Mouse (Mus musculus) midbrain, embryonic 16.5 days (tissue): ENCODE data around the gene Aagab. TPM values are rescaled to one million over a fixed set of nuclear protein-coding genes. Genes with fewer than 3 reads are reported as not detected.
A peak's percentile ranks its signal among the peaks of the same experiment; 100 is the strongest.

ENCODE experiments used
- ATAC-seq: fragments of 200-750 bp; cut with Nextera tagmentation; 2 replicates; pipeline ENCODE4 v1.8.0; 2017; ENCODE audit warnings: moderate TSS enrichment
- H3K27ac ChIP-seq: fragments of 300-500 bp; sonication (generic); 2 replicates; pipeline ENCODE4 v1.5.1; 2014; ENCODE audit warnings: mild to moderate bottlenecking, low read length, mixed read lengths
- H3K27me3 ChIP-seq: fragments of 300-500 bp; sonication (generic); 2 replicates; pipeline ENCODE4 v1.6.1; 2014; ENCODE audit warnings: low read depth, low read length, mixed read lengths; ENCODE audit not compliant: control insufficient read depth, insufficient read depth
- H3K36me3 ChIP-seq: fragments of 300-500 bp; sonication (generic); 2 replicates; pipeline ENCODE4 v1.6.1; 2014; ENCODE audit warnings: mild to moderate bottlenecking, low read length, moderate library complexity, mixed read lengths; ENCODE audit not compliant: control insufficient read depth, insufficient read depth
- H3K4me1 ChIP-seq: fragments of 300-500 bp; sonication (generic); 2 replicates; pipeline ENCODE4 v1.6.1; 2014; ENCODE audit warnings: mild to moderate bottlenecking, low read length, mixed read lengths; ENCODE audit not compliant: control insufficient read depth, insufficient read depth
- H3K4me2 ChIP-seq: fragments of 300-500 bp; sonication (generic); 2 replicates; pipeline ENCODE4 v1.6.1; 2014; ENCODE audit warnings: mild to moderate bottlenecking, low read length, mixed read lengths
- H3K4me3 ChIP-seq: fragments of 300-500 bp; sonication (generic); 2 replicates; pipeline ENCODE4 v1.5.1; 2014; ENCODE audit warnings: low read depth, mild to moderate bottlenecking, low read length, moderate library complexity, mixed read lengths
- H3K9ac ChIP-seq: fragments of 300-500 bp; sonication (generic); 2 replicates; pipeline ENCODE4 v1.6.1; 2014; ENCODE audit warnings: low read depth, low read length, mixed read lengths
- H3K9me3 ChIP-seq: fragments of 300-500 bp; sonication (generic); replicated peaks from 2 replicates; pipeline ENCODE4 v1.6.1; 2014; ENCODE audit warnings: mild to moderate bottlenecking, low read length, mixed read lengths; ENCODE audit not compliant: control insufficient read depth, poor library complexity, severe bottlenecking
- WGBS: fragments of 180-500 bp; shearing (Covaris S2); extraction: QIAGEN DNeasy Blood & Tissue Kit; methylation state at CpG from one replicate; pipeline ENCODE4 v1.1.7; 2014; 5-methylcytosine and 5-hydroxymethylcytosine counted together
- polyA plus RNA-seq: library from polyadenylated mRNA; unstranded; fragments of >200 nt; fragmentation: Nextera tagmentation; extraction: Ambion mirVana; gene quantifications from 2 replicates; pipeline ENCODE4 v1.2.1, GENCODE M21; 2015

The Aagab gene
- polyA plus RNA-seq, 1 experiment from 2014 or later: 69.6 TPM

DNA sequence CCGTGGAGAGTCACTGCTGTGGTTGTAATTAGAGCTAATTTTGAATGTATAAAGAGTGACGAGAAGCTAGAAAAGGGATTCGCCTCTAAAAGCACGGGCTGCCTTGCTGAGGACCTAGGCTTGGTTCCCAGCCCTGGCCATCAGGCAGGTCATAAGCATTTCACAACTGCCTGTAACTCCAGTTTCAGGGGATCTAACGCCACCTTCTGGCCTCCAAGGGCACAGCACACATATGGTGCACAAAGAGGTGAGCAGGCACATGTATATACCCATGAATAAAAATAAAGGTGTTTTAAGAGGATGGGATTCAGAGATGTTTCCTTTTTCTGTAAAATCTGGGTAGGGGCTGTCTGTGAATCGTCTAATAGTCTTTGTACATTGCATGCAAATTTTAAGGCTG lies 7.8 kb downstream of the Aagab start:
- no peak overlapping the region for H3K27ac ChIP-seq
- no peak overlapping the region for H3K9ac ChIP-seq
- no peak for ATAC-seq
- H3K4me2 ChIP-seq: no peak overlapping the region
- H3K36me3 ChIP-seq: no peaks in the 10 kb centered on the region
- no peaks in the 10 kb centered on the region for H3K9me3 ChIP-seq
- H3K4me3 ChIP-seq: no peak overlapping the region
- H3K27me3 ChIP-seq: no peaks in the 10 kb centered on the region
- peaks cover 12% of the 10 kb centered on the region; the same call in 1 of the 2 replicates for H3K4me1 ChIP-seq
- WGBS: 87% methylated on average over 6 of the region's 6 CpGs

DNA sequence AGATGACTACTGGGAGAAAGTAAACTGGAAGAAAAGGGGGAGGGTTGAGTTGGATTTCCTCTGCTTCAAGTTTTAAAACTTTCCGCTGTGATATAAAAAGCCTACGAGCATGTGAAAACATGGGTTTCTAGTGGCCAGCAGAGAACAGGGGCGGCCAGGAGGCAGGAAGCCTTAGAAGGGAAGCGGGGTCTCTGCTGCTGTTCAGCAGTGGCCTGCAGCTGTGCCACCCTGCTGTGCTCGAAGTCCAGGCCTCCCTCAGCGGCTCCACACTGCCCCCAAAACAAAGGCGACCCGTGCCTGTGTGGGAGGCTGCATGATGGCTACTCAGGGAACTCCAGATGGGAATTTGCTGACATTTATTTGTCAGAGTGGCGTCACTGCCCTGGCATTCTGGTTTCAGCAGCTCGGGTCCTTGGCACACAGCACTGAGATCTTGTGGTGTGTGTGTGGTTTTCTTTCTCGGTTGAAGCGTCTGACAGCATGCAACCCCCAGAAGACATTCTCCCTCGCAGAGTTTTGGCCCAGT lies 8.4 kb downstream of the Aagab start:
- Histone ChIP-seq H3K9ac (no peak overlapping the region), H3K36me3 (no peaks in the 10 kb centered on the region), H3K4me3 (no peak overlapping the region), H3K4me1 (peaks cover 12% of the 10 kb centered on the region; the same call in 1 of the 2 replicates), H3K27ac (no peak overlapping the region), H3K4me2 (no peak overlapping the region), H3K27me3 (no peaks in the 10 kb centered on the region), H3K9me3 (no peaks in the 10 kb centered on the region)
- 17% methylated on average over 13 of the region's 13 CpGs for WGBS
- no peak for ATAC-seq

DNA sequence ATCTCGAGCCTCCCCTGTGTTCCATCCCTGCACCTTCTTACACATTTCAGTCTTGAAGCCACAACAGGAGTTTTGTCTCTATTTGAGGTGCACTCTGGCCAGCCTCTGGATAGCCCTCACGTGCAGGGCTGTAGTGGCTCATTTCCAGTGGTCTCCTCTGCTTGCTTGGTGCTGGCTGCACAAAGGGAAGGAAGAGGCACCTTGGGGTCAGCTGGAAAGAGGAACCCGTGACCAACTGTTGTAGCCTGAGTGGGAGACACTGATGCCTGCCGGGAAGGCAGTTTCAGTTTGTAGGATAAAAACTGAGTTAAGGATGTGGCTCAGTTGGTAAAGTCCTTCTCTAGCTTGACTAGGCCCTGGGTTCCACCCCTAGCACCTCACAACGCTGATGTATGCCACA lies 9.5 kb downstream of the Aagab start:
- no peak overlapping the region for H3K4me2 ChIP-seq
- no peak overlapping the region for H3K4me3 ChIP-seq
- no peak for ATAC-seq
- no peaks in the 10 kb centered on the region for H3K9me3 ChIP-seq
- H3K27ac ChIP-seq: no peak overlapping the region
- H3K36me3 ChIP-seq: peaks cover 4% of the 10 kb centered on the region
- 79% methylated on average over 5 of the region's 5 CpGs for WGBS
- no peaks in the 10 kb centered on the region for H3K27me3 ChIP-seq
- H3K9ac ChIP-seq: no peak overlapping the region
- H3K4me1 ChIP-seq: peaks cover 12% of the 10 kb centered on the region; the same call in 1 of the 2 replicates

DNA sequence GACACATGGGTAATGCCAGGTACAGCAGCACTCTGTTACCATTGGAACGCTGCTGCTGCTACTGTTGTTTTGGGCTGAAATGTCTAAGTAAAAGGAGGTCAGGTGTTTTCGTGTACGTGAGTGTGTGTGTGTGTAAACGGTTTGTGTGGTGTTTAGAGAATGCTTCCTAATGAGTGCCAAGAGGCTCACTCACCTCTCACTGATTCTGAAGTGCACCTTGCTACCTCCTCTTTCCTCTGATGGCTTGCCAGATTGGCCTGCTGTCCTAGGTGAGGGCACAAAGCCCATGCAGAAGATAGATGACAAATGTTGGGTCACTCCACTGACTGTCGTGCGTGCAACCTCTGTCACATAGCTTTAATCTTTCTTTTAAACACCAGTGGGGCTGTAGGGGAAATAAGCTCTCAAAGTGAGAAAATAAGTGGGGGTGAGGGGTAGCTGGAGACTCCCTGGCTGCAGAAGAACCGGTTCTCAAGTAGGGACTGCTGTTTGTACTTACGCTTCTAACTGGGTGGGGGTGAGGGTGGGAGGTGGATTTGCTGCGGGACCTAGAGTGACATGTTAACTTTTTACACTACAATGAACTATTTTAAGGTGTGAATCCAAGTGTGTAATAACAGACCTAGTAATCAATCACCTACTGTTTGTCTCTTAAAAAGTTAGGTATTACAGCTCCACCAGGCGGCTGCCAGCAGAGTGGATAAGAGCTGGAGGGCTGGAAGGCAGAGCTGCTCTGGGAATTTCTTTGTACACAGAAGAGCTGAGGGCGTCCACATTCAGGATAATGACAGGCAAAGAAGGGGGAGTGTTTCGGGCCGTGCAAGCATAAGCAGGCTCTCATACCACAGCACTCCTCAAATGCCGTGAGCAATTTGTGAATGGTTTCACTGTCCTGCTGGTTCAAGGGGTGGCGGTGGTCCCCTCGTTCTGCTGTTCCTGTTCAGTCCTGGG lies 10.4 kb downstream of the Aagab start:
- H3K9ac ChIP-seq: no peak overlapping the region
- no peak overlapping the region for H3K27ac ChIP-seq
- ATAC-seq: peak; percentile 67; the same call in 1 of the 2 replicates

DNA sequence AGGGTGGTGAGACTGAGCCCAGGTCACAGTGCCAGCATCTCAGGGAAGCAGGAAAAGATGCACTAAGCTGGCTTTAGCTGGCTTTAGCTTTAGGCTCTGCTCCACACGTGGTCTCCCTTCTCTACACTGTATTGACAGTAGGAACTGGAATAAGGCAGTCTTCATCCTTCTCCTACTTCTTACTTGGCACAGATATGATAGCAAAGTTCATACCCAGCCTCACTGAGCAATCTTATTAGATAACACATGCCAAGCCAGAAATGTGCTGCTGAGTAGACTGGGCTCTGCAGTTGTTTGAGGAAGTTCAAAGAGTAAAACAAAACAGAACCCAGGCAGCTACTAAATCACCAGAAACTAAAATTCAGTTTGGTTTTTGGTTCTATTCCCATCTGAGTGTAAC lies 11.1 kb downstream of the Aagab start:
- Histone ChIP-seq H3K9me3 (no peaks in the 10 kb centered on the region), H3K4me1 (peaks cover 12% of the 10 kb centered on the region; the same call in 1 of the 2 replicates), H3K4me2 (no peak overlapping the region), H3K27ac (no peak overlapping the region), H3K36me3 (peaks cover 12% of the 10 kb centered on the region), H3K9ac (no peak overlapping the region), H3K27me3 (no peaks in the 10 kb centered on the region), H3K4me3 (no peak overlapping the region)
- no peak for ATAC-seq
- WGBS: 43% methylated on average over 1 of the region's 1 CpGs

More for the DNA sequence above, 10.4 kb downstream of the Aagab start:
- 42% methylated on average over 16 of the region's 16 CpGs for WGBS
- H3K4me3 ChIP-seq: no peak overlapping the region
- H3K4me2 ChIP-seq: no peak overlapping the region
- no peaks in the 10 kb centered on the region for H3K9me3 ChIP-seq
- peaks cover 12% of the 10 kb centered on the region for H3K36me3 ChIP-seq
- H3K27me3 ChIP-seq: no peaks in the 10 kb centered on the region
- peaks cover 12% of the 10 kb centered on the region; the same call in 1 of the 2 replicates for H3K4me1 ChIP-seq

DNA sequence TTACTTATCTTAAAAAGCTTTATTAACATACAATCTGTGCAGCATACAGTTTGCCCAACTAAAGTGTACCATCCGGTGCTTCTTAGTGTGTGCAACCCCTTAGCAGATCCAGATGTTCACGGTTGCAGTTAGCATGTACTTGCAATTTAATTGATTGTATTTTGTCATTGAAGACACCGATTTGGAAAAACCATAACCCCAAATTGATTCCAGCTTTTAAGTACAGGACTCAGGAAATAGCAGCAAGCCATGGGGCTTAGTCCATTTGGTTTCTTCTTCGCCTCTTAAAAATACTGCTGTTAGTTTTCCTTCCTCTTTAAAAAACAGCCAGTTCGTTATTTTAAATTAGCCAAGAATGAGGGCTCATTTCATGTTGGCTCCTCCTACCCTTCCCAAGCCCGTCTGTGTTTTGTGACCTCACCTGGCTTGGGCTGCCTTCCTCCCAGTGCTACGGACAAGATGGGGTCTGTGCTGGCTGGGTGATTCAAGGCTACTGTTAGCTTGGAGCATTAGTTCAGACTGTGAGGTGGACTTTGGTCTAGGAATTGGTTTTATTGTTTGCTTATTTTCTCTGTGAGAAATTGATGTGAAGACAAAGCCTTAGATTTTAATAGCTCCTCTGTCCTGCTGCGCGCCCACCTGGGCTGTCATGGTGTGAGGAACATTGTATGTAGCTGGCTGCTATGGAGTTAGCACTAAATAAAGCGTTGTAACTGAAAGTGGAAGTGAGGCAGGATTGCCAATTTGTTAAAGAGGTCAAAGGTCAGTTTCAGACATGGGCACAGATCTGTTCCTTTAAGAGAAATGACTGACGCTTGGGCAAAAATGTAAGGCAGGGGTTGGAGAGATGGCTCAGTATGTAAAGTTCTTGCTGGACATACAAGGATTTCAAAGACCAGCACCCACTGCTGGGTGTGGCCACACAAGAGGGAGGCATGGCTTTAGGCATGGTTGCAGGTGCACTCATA lies 11.8 kb downstream of the Aagab start:
- Histone ChIP-seq H3K4me2 (no peak overlapping the region), H3K9me3 (no peaks in the 10 kb centered on the region), H3K4me3 (no peak overlapping the region), H3K36me3 (peaks cover 12% of the 10 kb centered on the region), H3K9ac (no peak overlapping the region), H3K4me1 (peaks cover 12% of the 10 kb centered on the region; the same call in 1 of the 2 replicates), H3K27ac (no peak overlapping the region), H3K27me3 (no peaks in the 10 kb centered on the region)
- no peak for ATAC-seq
- WGBS: 86% methylated on average over 11 of the region's 11 CpGs

DNA sequence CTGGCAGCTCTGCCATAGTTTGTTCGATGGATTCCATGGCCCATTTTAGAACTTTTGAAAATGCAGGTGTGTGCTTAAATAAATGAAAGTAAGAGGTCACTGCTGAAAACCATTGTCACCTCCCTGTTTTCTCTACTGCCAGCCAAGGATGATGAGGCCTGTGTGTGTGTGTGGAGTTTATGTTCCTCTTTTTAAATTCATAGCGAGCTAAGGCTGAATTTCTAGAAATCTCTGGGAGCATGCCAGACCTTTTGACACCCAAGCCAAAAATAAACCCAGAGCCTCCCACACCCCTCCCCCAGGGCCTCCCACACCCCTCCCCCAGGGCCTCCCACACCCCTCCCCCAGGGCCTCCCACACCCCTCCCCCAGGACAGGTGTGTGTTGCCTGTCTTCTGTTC lies 15.5 kb downstream of the Aagab start:
- Histone ChIP-seq H3K27me3 (no peaks in the 10 kb centered on the region), H3K4me1 (peaks cover 6% of the 10 kb centered on the region; the same call in 1 of the 2 replicates), H3K9me3 (no peaks in the 10 kb centered on the region), H3K27ac (no peak overlapping the region), H3K9ac (no peak overlapping the region), H3K4me3 (no peak overlapping the region), H3K4me2 (no peak overlapping the region), H3K36me3 (peaks cover 12% of the 10 kb centered on the region)
- WGBS: 96% methylated on average over 2 of the region's 2 CpGs
- ATAC-seq: no peak

DNA sequence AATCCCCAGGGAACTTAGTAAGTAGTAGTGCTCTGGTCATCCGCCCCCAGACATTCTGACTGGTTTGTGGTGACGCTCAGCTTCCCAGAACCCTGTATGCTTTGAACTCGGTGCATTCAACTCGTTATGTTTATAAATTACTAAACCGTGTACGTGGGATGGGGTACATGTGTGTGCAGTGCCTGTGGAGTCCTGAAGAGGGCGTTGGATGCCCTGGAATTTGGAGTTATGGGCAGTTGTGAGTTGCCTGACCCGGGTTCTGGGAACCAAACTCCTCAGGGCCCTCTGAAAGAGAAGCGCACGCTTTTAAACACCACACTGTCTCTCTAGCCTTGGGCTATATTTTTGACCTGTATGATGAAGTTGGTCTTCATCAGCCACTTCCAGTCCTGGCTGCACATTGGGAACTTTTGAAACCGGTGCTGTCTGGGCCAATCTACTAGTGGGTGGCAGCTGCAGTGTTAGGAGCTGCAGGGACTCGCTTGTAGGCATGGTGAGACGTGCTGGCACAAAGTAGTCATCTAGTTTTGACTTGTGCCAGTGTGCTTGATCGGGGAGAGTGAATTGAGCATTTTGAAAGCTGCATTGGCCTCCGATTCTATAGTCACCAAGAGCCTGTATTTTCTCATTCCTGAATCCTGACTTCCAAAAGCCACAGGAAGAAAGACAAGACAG lies 21.6 kb downstream of the Aagab start:
- no peaks in the 10 kb centered on the region for H3K4me1 ChIP-seq
- WGBS: 75% methylated on average over 15 of the region's 15 CpGs
- H3K36me3 ChIP-seq: peaks cover 4% of the 10 kb centered on the region; the same call in 1 of the 2 replicates
- H3K4me3 ChIP-seq: no peak overlapping the region
- H3K27me3 ChIP-seq: no peaks in the 10 kb centered on the region
- H3K9me3 ChIP-seq: no peaks in the 10 kb centered on the region
- no peak for ATAC-seq
- H3K27ac ChIP-seq: no peak overlapping the region
- no peak overlapping the region for H3K4me2 ChIP-seq
- no peak overlapping the region for H3K9ac ChIP-seq
